Mouse (Mus musculus) layer of hippocampus, adult 9-11 months (tissue): ENCODE data around the gene Tmem268.

Experiments used
- DNase-seq: peaks from one replicate; pipeline ENCODE4 v3.0.0; 2022

Tmem268 gene

GRCm38 (mm10) chr4:63604945-63605344 is 46.4 kb downstream of the Tmem268 start, which contains the start of gene Gm11213:
Gene Gm11213, minus strand, starts transcription at chr4:63605261.
- DNase-seq: no peak

DNA sequence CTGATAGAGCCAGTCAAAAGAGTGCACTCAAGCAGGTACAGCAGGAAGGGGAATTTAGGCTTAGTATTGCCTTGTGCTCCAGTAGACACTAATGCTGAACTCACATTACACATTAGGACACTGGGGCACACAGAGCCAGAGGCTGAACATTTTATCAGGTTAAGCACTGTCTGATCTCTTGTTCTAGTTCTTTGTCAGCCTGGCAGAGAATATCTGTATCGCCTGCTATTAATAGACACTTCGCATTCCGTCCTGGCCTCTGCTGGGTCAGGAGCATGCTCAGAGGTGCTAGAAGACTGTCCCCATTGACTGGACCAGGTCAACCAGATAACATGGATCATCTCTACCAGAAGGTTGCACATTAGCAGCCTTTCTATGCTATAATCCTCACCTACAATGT is 47.0 kb downstream of the Tmem268 start:
- DNase-seq: no peak

GRCm38 (mm10) chr4:63605968-63606367 is 47.4 kb downstream of the Tmem268 start:
- DNase-seq: no peak

GRCm38 (mm10) chr4:63608391-63608790 is 49.8 kb downstream of the Tmem268 start:
- DNase-seq: no peak

DNA sequence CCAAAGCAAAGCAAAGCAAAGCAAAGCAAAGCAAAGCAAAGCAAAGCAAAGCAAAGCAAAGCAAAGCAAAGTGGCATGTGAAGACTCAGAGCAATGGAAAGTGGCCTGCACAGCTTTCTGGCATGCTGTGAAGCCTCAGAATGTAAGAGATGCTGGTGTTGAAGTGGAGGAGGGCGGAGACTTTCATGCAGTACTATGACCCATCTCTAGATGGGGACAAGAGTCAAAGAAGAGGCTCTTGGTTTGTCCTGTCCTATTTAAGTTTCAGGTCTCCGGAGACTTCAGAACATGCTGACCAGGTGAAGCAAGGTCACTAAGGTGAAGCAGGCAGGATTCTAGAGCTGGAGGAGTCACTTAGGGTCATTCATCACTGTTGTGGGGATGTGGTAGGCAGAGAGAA is 63.3 kb downstream of the Tmem268 start:
- DNase-seq: no peak

GRCm38 (mm10) chr4:63622378-63622835 is 63.8 kb downstream of the Tmem268 start, which contains the start of gene Tex48:
Gene Tex48, minus strand, starts transcription at chr4:63622428.
- no peak for DNase-seq

- no peak for DNase-seq
These were observed 67.0 kb downstream of the Tmem268 start for GRCm38 (mm10) chr4:63625563-63626080.

DNA sequence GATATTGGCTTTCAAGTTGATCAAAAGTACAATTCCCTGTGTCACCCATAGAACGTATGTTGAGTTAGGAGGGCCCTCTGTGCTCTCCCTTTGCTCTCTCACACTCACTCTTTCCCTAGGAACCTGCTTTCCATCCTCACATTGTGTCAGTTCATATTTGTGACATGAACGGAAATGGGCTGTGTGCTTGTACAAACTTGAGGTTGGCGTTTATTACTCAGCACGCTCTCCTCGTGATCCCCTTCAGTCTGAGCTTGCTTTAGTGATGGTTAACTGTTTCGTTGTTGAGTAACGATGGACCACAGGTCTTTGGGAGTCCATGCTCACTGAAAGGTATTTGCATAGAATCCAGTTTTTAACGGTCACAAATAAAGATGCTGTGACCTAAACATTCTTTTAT is 68.5 kb downstream of the Tmem268 start:
- no peak for DNase-seq

DNA sequence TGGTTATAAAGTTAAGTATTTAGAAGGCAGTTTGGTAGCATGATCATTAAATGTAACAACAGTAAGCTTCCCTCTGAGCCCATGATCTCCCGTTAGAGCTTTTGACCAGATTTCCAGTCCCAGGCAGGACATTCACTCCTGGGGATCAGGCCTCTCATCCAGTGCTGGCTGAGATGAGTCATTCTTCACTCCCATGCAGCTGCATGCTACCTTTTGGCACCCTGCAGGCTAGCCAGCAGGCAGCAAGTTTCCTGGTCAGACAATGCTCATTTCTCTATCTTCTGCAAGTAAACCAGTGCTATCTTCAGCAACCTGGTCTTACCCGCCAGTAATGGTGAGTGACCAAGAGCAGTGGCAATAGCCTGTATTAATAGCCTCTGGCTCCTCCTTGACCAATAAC is 74.6 kb downstream of the Tmem268 start:
- no peak for DNase-seq
